Mouse (Mus musculus): ENCODE data around the gene Cdc34. TPM values are rescaled to one million over a fixed set of nuclear protein-coding genes. Genes with fewer than 3 reads are reported as not detected.

Cdc34 gene
- 90.7 TPM for polyA plus RNA-seq (2017; shearing (Covaris generic))

DNA sequence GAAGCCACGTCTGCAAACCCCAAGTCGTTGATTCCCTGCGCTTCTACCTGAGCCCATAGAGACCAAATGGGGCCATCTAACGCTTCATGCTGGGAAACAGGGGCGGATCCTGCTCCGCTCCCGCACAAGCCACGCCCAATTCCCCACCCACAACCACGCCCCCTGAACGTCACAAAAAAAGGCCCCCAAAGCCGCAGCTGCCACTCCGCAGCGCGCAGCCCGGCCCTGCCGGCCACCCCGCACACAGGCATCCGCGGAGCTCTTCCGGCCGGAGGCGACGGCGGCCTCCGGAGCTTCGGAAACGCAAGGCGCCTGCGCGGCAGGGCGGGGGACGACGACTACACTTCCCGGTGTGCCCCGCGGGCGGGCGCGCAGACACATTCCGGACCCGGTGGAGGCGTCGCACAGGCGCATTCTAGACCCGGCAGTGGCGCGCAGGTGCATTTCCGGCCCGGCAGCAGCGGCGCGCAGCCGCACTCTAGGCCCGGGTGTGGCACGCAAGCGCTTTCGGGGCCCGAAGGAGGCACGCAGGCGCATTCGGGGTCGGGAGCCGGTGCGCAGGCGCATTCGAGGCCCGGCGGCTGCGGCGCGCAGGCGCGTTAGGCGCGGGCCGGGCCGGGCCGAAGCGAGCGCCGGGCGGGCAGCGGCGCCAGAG, at the start of gene Cdc34:
TSS of gene Cdc34 (plus strand) at position 605 of the 655 bp plus-strand sequence.

DNA sequence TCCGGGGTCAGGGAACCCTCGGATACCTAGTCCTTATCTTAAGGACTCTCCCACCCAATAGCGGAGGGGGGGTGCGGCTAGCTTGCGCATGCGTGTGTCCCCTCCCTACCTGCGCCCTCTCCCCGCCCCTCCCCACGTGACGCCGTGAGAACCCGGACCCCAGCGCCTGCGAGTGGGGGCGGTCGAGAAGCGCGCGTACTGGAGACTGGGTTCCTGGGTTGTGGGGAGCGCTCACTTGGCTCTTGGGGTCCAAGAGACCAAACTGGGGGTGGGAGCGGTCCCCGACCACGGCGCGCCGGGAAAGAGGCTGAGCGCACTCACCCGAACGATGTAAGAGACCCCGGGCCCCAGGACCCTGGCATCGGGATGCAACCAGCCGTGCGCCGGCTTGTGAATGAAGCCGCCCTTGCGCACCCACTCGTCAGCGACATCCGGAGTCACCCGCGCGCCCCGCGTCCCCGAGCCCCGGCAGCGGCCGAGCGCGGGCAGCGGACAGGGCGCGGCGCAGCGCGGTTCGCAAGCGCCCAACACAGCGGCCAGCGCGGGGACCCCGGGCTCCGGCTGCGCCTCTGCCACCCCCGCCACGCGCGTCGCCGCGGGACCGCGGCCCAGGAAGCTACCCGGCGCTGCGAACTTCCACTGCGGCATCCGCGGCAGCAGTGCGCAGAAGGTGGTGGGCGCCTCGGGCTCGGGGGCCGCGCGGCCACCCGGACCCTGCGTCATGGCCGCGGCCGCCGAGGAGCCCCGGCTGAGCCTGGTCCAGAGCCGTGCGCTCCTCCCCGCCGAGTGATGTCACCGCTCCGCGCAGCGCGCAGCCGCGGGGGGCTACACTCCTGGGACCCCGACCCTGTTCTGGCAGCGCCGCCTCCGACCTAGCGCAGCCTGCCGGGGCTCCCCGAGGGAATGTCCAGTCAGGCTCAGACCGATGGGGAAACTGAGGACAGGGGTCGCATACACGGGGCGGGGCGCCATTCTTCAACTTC, 44.6 kb upstream of the Cdc34 start, which contains the start of gene Shc2:
TSS of gene Shc2 (minus strand) at position 791 of the 983 bp plus-strand sequence.

DNA sequence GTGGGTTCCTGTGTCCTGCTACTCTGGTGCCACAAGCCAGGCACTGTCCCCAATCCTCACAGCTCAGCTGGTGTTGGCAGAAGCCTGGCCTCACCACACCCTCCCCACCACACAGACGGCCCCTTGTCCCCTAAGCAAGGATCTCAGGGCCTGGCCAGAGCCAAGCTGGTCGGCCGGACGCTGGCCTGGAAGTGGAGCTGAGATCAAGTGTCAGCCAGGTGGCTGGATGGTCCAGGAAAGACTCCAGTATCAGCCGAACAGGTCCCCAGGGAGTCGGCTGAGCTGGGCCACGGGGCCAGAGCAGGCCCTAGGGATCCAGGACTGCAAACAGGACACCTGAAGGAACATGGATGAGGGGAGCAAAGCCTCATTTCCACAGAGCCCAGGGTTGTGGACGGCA, 36.3 kb upstream of the Cdc34 start, which contains the start of gene Odf3l2:
TSS of gene Odf3l2 (minus strand) at position 28 of the 400 bp plus-strand sequence.

DNA sequence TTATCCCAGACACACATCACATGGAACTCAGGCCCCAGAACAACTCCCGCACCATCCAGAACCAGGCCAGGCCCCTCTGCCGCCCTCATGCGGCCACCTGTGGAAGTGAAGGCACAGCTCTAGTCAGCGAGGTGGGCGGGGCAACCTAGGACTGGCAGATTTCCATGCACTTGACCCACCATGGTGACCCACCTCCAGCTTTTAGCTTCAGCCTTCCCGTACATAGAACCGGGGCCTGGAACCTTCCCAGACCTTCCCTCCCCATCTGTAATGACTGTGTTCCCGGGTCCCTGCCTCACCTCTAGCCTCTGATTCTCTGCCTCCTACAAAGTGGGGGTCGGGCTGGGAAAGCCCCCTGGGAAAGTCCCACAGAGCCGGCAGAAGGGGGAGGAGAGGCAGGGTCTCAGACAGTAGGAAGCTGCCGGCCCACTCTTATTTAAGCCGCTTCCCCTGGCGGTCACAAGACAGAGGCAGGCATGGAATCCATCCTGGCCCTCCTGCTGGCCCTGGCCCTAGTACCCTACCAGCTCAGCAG, 17.8 kb upstream of the Cdc34 start, which contains the start of gene Madcam1:
TSS of gene Madcam1 (plus strand) at position 429 of the 535 bp plus-strand sequence.

GRCm38 (mm10) chr10:79668771-79669575, 13.0 kb upstream of the Cdc34 start, which contains the start of gene Tpgs1:
Gene Tpgs1 (plus strand): TSS chr10:79669369.

DNA sequence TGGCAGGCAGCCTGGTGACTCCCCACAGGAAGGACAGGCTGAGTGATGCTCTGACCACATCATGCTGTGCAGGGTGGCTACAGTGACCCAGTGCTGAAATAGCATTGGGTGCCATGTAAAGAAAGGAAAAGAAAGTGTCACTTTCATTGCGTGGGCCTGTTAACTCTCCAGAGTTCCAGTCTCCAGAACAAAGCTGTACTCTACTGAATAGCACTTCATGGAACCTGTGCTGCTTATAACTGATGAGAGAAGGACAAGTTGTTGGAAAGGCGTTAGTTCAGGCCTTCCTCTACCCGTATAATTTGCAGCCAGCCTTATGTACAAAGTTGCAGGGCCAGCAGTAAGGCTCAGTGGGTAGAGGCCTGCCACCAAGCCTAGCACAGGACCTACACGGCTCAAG, 6.7 kb downstream of the Cdc34 start, which contains the start of gene Gzmm:
TSS of gene Gzmm (plus strand) at position 301 of the 400 bp plus-strand sequence.

DNA sequence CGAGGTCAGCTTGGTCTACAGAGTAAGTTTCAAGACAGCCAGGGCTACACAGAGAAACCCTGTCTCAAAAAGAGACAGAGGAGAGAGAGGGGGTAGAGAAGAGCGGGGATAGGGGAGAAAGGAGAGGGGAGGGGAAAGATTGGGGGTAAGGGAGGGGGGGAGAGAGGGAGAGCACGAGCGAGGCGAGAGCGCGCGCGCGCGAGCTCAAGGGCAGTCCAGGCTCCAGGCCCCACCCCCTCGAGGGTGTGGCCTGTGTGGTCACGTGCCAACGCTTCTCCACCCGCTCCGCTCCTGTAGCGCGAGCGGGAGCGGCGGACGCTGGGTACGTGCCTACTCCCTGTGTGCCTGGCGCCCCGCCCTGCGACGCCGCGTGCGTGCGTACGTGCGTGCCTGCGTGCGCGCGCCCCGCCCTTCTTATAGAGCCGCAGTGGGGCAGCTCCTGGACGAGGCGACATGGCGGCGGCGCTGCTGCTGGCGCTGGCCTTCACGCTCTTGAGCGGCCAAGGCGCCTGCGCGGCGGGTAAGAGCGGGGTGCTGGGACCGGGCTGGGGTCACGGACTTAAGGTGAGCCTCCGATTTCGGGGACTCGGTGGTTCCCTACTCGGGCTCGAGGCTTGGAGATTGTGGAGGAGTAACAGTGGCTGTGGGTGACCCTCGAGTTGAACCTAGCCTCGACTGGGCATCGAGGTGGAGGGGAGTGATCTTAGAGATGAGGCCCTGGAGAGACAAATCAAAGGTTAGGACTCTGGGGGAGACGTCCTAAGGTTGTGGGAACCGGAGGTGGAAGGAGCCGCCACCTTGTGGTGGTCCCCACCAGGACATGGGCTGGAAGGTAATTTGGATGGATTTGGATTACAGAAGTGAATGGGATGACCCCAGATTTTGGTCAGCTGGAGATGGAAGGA, 22.3 kb downstream of the Cdc34 start, which contains the start of gene Bsg:
TSS of gene Bsg (plus strand) at position 427 of the 905 bp plus-strand sequence.

DNA sequence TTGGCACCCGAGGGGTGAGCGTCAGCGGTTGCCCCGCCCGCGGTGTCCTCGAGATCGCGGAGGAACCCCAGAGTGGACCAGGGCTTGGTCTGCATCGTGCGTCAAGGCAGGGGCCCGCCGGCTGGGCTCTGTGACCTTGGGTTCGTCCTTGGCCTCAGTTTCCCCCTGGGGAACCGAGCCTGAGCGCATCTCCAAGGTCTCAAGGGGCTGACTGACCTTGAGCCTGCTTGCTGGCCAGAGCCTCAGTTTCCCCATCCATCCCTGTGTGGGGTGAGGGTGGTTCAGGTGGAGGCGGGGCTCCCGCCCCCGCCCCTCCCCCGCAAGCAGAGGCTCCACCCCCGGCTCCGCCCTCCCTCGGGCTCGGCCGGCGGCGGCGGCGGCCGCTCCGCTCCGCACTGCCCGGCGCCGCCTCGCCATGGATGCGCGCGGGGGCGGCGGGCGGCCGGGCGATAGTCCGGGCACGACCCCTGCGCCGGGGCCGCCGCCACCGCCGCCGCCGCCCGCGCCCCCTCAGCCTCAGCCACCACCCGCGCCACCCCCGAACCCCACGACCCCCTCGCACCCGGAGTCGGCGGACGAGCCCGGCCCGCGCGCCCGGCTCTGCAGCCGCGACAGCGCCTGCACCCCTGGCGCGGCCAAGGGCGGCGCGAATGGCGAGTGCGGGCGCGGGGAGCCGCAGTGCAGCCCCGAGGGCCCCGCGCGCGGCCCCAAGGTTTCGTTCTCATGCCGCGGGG, 34.4 kb downstream of the Cdc34 start, which contains the start of gene Hcn2:
TSS of gene Hcn2 (plus strand) at position 381 of the 734 bp plus-strand sequence.

Other genes starting within 250 kb of the Cdc34 start
- gene Vmn2r83, start 213.5 kb upstream of the Cdc34 start, polyA plus RNA-seq (2017; shearing (Covaris generic)), result 0.08 TPM
- 3.9 TPM for gene Plpp2, start 148.4 kb upstream of the Cdc34 start, polyA plus RNA-seq (2017; shearing (Covaris generic))
- 51.5 TPM for gene Mier2, start 127.0 kb upstream of the Cdc34 start, polyA plus RNA-seq (2017; shearing (Covaris generic))
- not detected for gene Theg, start 94.9 kb upstream of the Cdc34 start, polyA plus RNA-seq (2017; shearing (Covaris generic))
- gene C2cd4c, start 68.2 kb upstream of the Cdc34 start, polyA plus RNA-seq (2017; shearing (Covaris generic)), result 0.05 TPM
- not detected for gene Shc2, start 44.3 kb upstream of the Cdc34 start, polyA plus RNA-seq (2017; shearing (Covaris generic))
- gene Odf3l2, start 36.5 kb upstream of the Cdc34 start, polyA plus RNA-seq (2017; shearing (Covaris generic)), result not detected
- not detected for gene Madcam1, start 17.6 kb upstream of the Cdc34 start, polyA plus RNA-seq (2017; shearing (Covaris generic))
- gene Tpgs1, start 12.8 kb upstream of the Cdc34 start, polyA plus RNA-seq (2017; shearing (Covaris generic)), result 53.8 TPM
- gene Gzmm, start 6.8 kb downstream of the Cdc34 start, polyA plus RNA-seq (2017; shearing (Covaris generic)), result 0.91 TPM
- gene Bsg, start 22.3 kb downstream of the Cdc34 start, polyA plus RNA-seq (2017; shearing (Covaris generic)), result 261 TPM
- 0.14 TPM for gene Hcn2, start 34.4 kb downstream of the Cdc34 start, polyA plus RNA-seq (2017; shearing (Covaris generic))
- gene Polrmt, start 64.4 kb downstream of the Cdc34 start, polyA plus RNA-seq (2017; shearing (Covaris generic)), result 55.8 TPM
- 0.45 TPM for gene Fgf22, start 72.9 kb downstream of the Cdc34 start, polyA plus RNA-seq (2017; shearing (Covaris generic))
- gene Rnf126, start 84.8 kb downstream of the Cdc34 start, polyA plus RNA-seq (2017; shearing (Covaris generic)), result 61.1 TPM
- 0.29 TPM for gene Fstl3, start 95.1 kb downstream of the Cdc34 start, polyA plus RNA-seq (2017; shearing (Covaris generic))
- not detected for gene Prss57, start 108.8 kb downstream of the Cdc34 start, polyA plus RNA-seq (2017; shearing (Covaris generic))
- gene Palm, start 111.4 kb downstream of the Cdc34 start, polyA plus RNA-seq (2017; shearing (Covaris generic)), result 1.6 TPM
- not detected for gene Misp, start 138.8 kb downstream of the Cdc34 start, polyA plus RNA-seq (2017; shearing (Covaris generic))
- 318 TPM for gene Ptbp1, start 172.2 kb downstream of the Cdc34 start, polyA plus RNA-seq (2017; shearing (Covaris generic))
- not detected for gene Prtn3, start 192.3 kb downstream of the Cdc34 start, polyA plus RNA-seq (2017; shearing (Covaris generic))
- gene Plppr3, start 192.4 kb downstream of the Cdc34 start, polyA plus RNA-seq (2017; shearing (Covaris generic)), result 4.5 TPM
- not detected for gene Elane, start 204.1 kb downstream of the Cdc34 start, polyA plus RNA-seq (2017; shearing (Covaris generic))
- not detected for gene Cfd, start 208.7 kb downstream of the Cdc34 start, polyA plus RNA-seq (2017; shearing (Covaris generic))
- gene Med16, start 226.7 kb downstream of the Cdc34 start, polyA plus RNA-seq (2017; shearing (Covaris generic)), result 40.9 TPM
- 23.3 TPM for gene Gm26602, start 228.7 kb downstream of the Cdc34 start, polyA plus RNA-seq (2017; shearing (Covaris generic))
- 0.50 TPM for gene Kiss1r, start 234.8 kb downstream of the Cdc34 start, polyA plus RNA-seq (2017; shearing (Covaris generic))
- 193 TPM for gene R3hdm4, start 239.0 kb downstream of the Cdc34 start, polyA plus RNA-seq (2017; shearing (Covaris generic))
- gene Arid3a, start 244.8 kb downstream of the Cdc34 start, polyA plus RNA-seq (2017; shearing (Covaris generic)), result 9.6 TPM

All from CD4-positive, CD25-positive, alpha-beta regulatory T cell (primary cell).